Mouse (Mus musculus) C2C12 (cell line): Measurements from ENCODE around the gene Cnnm1. TPM values are rescaled to one million over a fixed set of nuclear protein-coding genes. Genes with fewer than 3 reads are reported as not detected.

Experiments used
- H3K27me3 ChIP-seq: one replicate; pipeline ENCODE4 v1.6.1; 2011; ENCODE audit not compliant: control insufficient read depth, insufficient read depth, insufficient read length
- H3K36me3 ChIP-seq: one replicate; pipeline ENCODE4 v1.6.1; 2011; ENCODE audit not compliant: control insufficient read depth, insufficient read depth
- H3K4me3 ChIP-seq: one replicate; pipeline ENCODE4 v1.5.1; 2011; ENCODE audit warnings: mild to moderate bottlenecking, control low read depth; ENCODE audit not compliant: poor library complexity, insufficient read depth, severe bottlenecking
- H3K79me2 ChIP-seq: one replicate; pipeline ENCODE4 v1.6.1; 2011; ENCODE audit not compliant: control insufficient read depth, insufficient read depth
- H3K79me3 ChIP-seq: one replicate; pipeline ENCODE4 v1.6.1; 2011; ENCODE audit warnings: low read depth, control low read depth
- H3ac ChIP-seq: one replicate; pipeline ENCODE3; 2011; ENCODE audit warnings: low read depth; ENCODE audit not compliant: control insufficient read depth, insufficient read length
- CEBPB ChIP-seq: IDR thresholded peaks from one replicate; pipeline ENCODE4 v1.6.1; 2011; ENCODE audit warnings: low read depth, mild to moderate bottlenecking, control low read depth, moderate library complexity
- CTCF ChIP-seq: IDR thresholded peaks from one replicate; pipeline ENCODE4 v1.5.1; 2011; ENCODE audit not compliant: control insufficient read depth, insufficient read depth, insufficient read length
- FOSL1 ChIP-seq: IDR thresholded peaks from one replicate; pipeline ENCODE4 v1.8.0; 2011; ENCODE audit warnings: mild to moderate bottlenecking, low read length; ENCODE audit not compliant: poor library complexity, insufficient read depth, severe bottlenecking
- MAX ChIP-seq: IDR thresholded peaks from one replicate; pipeline ENCODE4 v1.6.1; 2011; ENCODE audit warnings: mild to moderate bottlenecking, control low read depth
- MYOD1 ChIP-seq: IDR thresholded peaks from one replicate; pipeline ENCODE4 v1.6.1; 2011; ENCODE audit warnings: low read depth; ENCODE audit not compliant: control insufficient read depth, insufficient read length
- MYOG ChIP-seq: IDR thresholded peaks from one replicate; pipeline ENCODE4 v1.6.1; 2011; ENCODE audit not compliant: control insufficient read depth, insufficient read length; ENCODE audit errors: extremely low read depth
- USF1 ChIP-seq: IDR thresholded peaks from one replicate; pipeline ENCODE4 v1.6.1; 2011; ENCODE audit warnings: low read depth, mild to moderate bottlenecking, control low read depth, moderate library complexity
- polyA plus RNA-seq: library from polyadenylated mRNA; unstranded; fragments of >200 nt; fragmentation: generic; extraction: Trizol; gene quantifications from one replicate; pipeline ENCODE4 v1.2.1, GENCODE M21; 2012; ENCODE audit warnings: missing spikeins

Gene Cnnm1
- polyA plus RNA-seq, 1 experiment: not detected

GRCm38 (mm10) chr19:43462141-43462540 is 21.9 kb downstream of the Cnnm1 start:
- H3K36me3 ChIP-seq: no peaks in the 10 kb centered on the region
- no peaks in the 10 kb centered on the region for H3K79me2 ChIP-seq
- TF ChIP-seq MYOG: no peak
- no peak overlapping the region for H3K4me3 ChIP-seq
- no peaks in the 10 kb centered on the region for H3K79me3 ChIP-seq
- H3ac ChIP-seq: no peak overlapping the region
- peaks cover 34% of the 10 kb centered on the region for H3K27me3 ChIP-seq

- no peak overlapping the region for H3ac ChIP-seq
- H3K36me3 ChIP-seq: no peaks in the 10 kb centered on the region
- H3K79me2 ChIP-seq: no peaks in the 10 kb centered on the region
- TF ChIP-seq USF1 (no peak), MYOG (no peak), MYOD1 (no peak), CEBPB (no peak)
- H3K4me3 ChIP-seq: no peak overlapping the region
- peaks cover 31% of the 10 kb centered on the region for H3K27me3 ChIP-seq
- H3K79me3 ChIP-seq: no peaks in the 10 kb centered on the region
Observed at GRCm38 (mm10) chr19:43463546-43464293, 23.5 kb downstream of the Cnnm1 start.

- H3K79me3 ChIP-seq: no peaks in the 10 kb centered on the region
- H3K79me2 ChIP-seq: no peaks in the 10 kb centered on the region
- H3K36me3 ChIP-seq: no peaks in the 10 kb centered on the region
- peaks cover 32% of the 10 kb centered on the region for H3K27me3 ChIP-seq
- H3ac ChIP-seq: no peak overlapping the region
- H3K4me3 ChIP-seq: no peak overlapping the region
- no peak for TF ChIP-seq USF1
- TF ChIP-seq FOSL1: no peak
- no peak for TF ChIP-seq MYOD1
Observed at GRCm38 (mm10) chr19:43464294-43464687, 24.1 kb downstream of the Cnnm1 start.

- Histone ChIP-seq H3ac (no peak overlapping the region), H3K36me3 (no peaks in the 10 kb centered on the region), H3K79me2 (no peaks in the 10 kb centered on the region), H3K79me3 (no peaks in the 10 kb centered on the region), H3K27me3 (peaks cover 40% of the 10 kb centered on the region), H3K4me3 (no peak overlapping the region)
- TF ChIP-seq CTCF (no peak), CEBPB (no peak), FOSL1 (no peak), USF1 (no peak), MYOG (no peak), MYOD1 (no peak), MAX (no peak)
Observed at GRCm38 (mm10) chr19:43465076-43465475, 24.8 kb downstream of the Cnnm1 start.

GRCm38 (mm10) chr19:43465601-43466255 is 25.5 kb downstream of the Cnnm1 start:
- no peaks in the 10 kb centered on the region for H3K36me3 ChIP-seq
- H3K79me2 ChIP-seq: no peaks in the 10 kb centered on the region
- H3K4me3 ChIP-seq: no peak overlapping the region
- H3K27me3 ChIP-seq: peaks cover 45% of the 10 kb centered on the region
- no peak for TF ChIP-seq MAX
- TF ChIP-seq USF1: no peak
- TF ChIP-seq FOSL1: no peak
- TF ChIP-seq MYOG: no peak
- no peak for TF ChIP-seq CTCF
- TF ChIP-seq MYOD1: no peak
- no peak for TF ChIP-seq CEBPB
- H3ac ChIP-seq: no peak overlapping the region
- H3K79me3 ChIP-seq: no peaks in the 10 kb centered on the region

GRCm38 (mm10) chr19:43467927-43468685 is 27.9 kb downstream of the Cnnm1 start:
- Histone ChIP-seq H3K4me3 (no peak overlapping the region), H3K27me3 (peaks cover 64% of the 10 kb centered on the region)
- TF ChIP-seq CTCF (no peak), MYOG (no peak), FOSL1 (no peak), MAX (no peak), CEBPB (no peak)

More at GRCm38 (mm10) chr19:43467927-43468685, 27.9 kb downstream of the Cnnm1 start:
- H3K36me3 ChIP-seq: no peaks in the 10 kb centered on the region
- no peaks in the 10 kb centered on the region for H3K79me2 ChIP-seq
- H3ac ChIP-seq: no peak overlapping the region
- H3K79me3 ChIP-seq: no peaks in the 10 kb centered on the region
